Mouse (Mus musculus) midbrain, embryonic 12.5 days (tissue): ENCODE measurements around the gene Mtfr2. TPM values are rescaled to one million over a fixed set of nuclear protein-coding genes. Genes with fewer than 3 reads are reported as not detected.

Experiments used
- ATAC-seq: fragments of 200-750 bp; cut with Nextera tagmentation; 2 replicates; pipeline ENCODE4 v1.8.0; 2017; ENCODE audit warnings: low read depth, moderate TSS enrichment, moderate library complexity; ENCODE audit not compliant: low FRiP score
- H3K27ac ChIP-seq: fragments of 300-500 bp; sonication (generic); replicated peaks from 2 replicates; pipeline ENCODE4 v1.5.1; 2016; ENCODE audit warnings: mild to moderate bottlenecking
- H3K27me3 ChIP-seq: fragments of 300-500 bp; sonication (generic); 2 replicates; pipeline ENCODE4 v1.6.1; 2016; ENCODE audit warnings: mild to moderate bottlenecking
- H3K36me3 ChIP-seq: fragments of 300-500 bp; sonication (generic); 2 replicates; pipeline ENCODE4 v1.6.1; 2016
- H3K4me1 ChIP-seq: fragments of 300-500 bp; sonication (generic); 2 replicates; pipeline ENCODE4 v1.6.1; 2016
- H3K4me2 ChIP-seq: fragments of 300-500 bp; sonication (generic); replicated peaks from 2 replicates; pipeline ENCODE4 v1.6.1; 2016; ENCODE audit warnings: mild to moderate bottlenecking, moderate library complexity
- H3K4me3 ChIP-seq: fragments of 300-500 bp; sonication (generic); 2 replicates; pipeline ENCODE4 v1.5.1; 2016; ENCODE audit warnings: mild to moderate bottlenecking
- H3K9ac ChIP-seq: fragments of 300-500 bp; sonication (generic); replicated peaks from 2 replicates; pipeline ENCODE4 v1.6.1; 2016; ENCODE audit warnings: mild to moderate bottlenecking, moderate library complexity
- H3K9me3 ChIP-seq: fragments of 300-500 bp; sonication (generic); 2 replicates; pipeline ENCODE4 v1.6.1; 2016; ENCODE audit warnings: mild to moderate bottlenecking
- WGBS: fragments of 180-500 bp; shearing (Covaris S2); methylation state at CpG from one replicate; pipeline ENCODE4 v1.1.7; 2016; 5-methylcytosine and 5-hydroxymethylcytosine counted together
- polyA plus RNA-seq: library from polyadenylated mRNA; unstranded; fragments of >200 nt; fragmentation: Nextera tagmentation; extraction: Ambion mirVana; gene quantifications from 2 replicates; pipeline ENCODE4 v1.2.1, GENCODE M21; 2016

Mtfr2 gene
- polyA plus RNA-seq, 1 experiment from 2014 or later, result 1.7 TPM

DNA sequence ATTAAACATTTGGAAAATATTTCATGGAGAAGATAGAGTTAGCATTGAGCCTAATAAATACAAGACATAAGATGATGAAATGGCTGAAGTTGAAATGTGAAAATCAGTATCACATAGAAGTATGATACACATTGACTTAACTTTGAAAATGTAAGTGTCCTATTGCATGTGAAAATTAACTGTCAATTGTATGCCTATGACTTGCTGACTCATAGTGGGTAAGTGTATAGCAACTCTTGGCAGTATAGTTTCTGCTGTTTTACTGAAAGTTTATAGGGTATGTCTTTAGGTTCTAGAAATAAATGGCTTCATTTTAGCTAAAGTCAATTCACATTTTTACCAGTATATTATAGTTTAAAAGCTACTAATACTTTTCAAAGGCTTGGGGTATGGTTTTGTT, 21.3 kb upstream of the Mtfr2 start:
- H3K4me3 ChIP-seq, result no peak overlapping the region
- H3K36me3 ChIP-seq, result peaks cover 64% of the 10 kb centered on the region
- no peaks in the 10 kb centered on the region for H3K4me1 ChIP-seq
- ATAC-seq, result no peak
- no peak overlapping the region for H3K9ac ChIP-seq
- no peaks in the 10 kb centered on the region for H3K27me3 ChIP-seq
- no peak overlapping the region for H3K4me2 ChIP-seq
- no peaks in the 10 kb centered on the region for H3K9me3 ChIP-seq
- H3K27ac ChIP-seq, result no peak overlapping the region

DNA sequence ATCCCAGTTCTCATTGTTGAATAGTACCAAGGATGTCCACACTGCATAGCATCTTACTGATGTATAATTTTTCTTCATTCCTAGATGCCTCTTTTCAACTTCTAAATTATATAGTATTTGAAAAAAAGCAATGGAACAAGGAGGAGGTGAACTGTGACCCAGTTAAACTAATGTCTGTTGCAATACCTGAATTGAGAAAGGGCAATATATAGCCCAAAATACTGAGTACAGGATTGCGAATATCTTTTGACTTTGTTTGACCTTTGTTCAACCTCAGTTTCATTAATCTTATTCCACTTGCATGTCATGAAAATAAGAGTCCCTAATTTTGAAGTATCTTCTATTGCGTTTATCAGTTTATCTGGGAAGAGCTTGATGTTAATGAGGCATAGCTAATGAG, 16.3 kb upstream of the Mtfr2 start:
- H3K9me3 ChIP-seq, result no peaks in the 10 kb centered on the region
- H3K27ac ChIP-seq, result no peak overlapping the region
- H3K36me3 ChIP-seq, result peaks cover 72% of the 10 kb centered on the region
- no peak for ATAC-seq
- no peak overlapping the region for H3K9ac ChIP-seq
- 96% methylated on average over 2 of the region's 2 CpGs for WGBS
- no peak overlapping the region for H3K4me3 ChIP-seq
- no peaks in the 10 kb centered on the region for H3K27me3 ChIP-seq
- no peak overlapping the region for H3K4me2 ChIP-seq
- no peaks in the 10 kb centered on the region for H3K4me1 ChIP-seq

DNA sequence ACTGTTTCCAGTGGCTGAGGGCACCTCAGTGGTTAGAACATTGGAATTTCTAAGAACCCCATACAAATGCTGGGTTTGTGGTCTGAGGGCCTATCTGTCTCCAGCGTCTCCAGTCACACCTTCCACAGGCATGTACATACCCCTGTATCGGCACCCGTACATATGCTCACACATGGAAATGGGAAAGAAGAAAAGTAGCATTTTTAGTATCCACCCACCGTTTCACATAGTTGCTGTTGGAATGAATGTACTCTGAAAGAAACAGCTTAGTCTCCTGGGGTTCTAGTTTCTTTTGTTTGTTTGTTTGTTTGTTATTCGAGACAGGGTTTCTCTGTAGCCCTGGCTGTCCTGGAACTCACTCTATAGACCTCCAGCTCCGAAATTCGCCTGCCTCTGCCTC, 9.7 kb upstream of the Mtfr2 start:
- WGBS, result 91% methylated on average over 7 of the region's 7 CpGs
- no peak overlapping the region for H3K27ac ChIP-seq
- peaks cover 78% of the 10 kb centered on the region for H3K36me3 ChIP-seq
- H3K4me3 ChIP-seq, result no peak overlapping the region
- ATAC-seq, result no peak
- no peak overlapping the region for H3K9ac ChIP-seq
- H3K4me2 ChIP-seq, result no peak overlapping the region
- H3K9me3 ChIP-seq, result no peaks in the 10 kb centered on the region
- no peaks in the 10 kb centered on the region for H3K27me3 ChIP-seq
- no peaks in the 10 kb centered on the region for H3K4me1 ChIP-seq

DNA sequence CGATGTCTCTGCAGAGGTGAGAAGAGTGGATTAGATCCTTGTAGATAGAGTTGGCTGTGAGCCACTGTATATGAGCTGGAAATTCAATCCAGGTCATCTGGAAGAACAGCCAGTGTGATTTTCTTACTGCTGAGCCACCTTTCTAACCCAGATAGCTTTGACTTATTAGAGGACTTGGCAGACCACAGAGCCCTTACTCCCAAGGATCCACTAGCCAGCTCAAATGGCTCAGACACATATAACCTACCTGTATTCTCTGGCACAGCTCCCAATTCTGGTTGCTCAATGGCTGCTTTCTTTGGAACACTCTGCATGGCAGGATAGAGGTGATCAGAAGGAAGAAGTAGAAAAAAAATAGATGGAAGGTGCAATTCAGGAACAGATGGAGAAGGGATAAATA, 1.8 kb upstream of the Mtfr2 start:
- H3K4me3 ChIP-seq, result no peak overlapping the region
- H3K36me3 ChIP-seq, result peaks cover 42% of the 10 kb centered on the region
- WGBS, result 83% methylated on average over 1 of the region's 1 CpGs
- H3K4me1 ChIP-seq, result peaks cover 10% of the 10 kb centered on the region
- H3K27me3 ChIP-seq, result no peaks in the 10 kb centered on the region
- H3K9me3 ChIP-seq, result no peaks in the 10 kb centered on the region
- H3K9ac ChIP-seq, result no peak overlapping the region
- H3K4me2 ChIP-seq, result no peak overlapping the region
- no peak for ATAC-seq
- H3K27ac ChIP-seq, result no peak overlapping the region

DNA sequence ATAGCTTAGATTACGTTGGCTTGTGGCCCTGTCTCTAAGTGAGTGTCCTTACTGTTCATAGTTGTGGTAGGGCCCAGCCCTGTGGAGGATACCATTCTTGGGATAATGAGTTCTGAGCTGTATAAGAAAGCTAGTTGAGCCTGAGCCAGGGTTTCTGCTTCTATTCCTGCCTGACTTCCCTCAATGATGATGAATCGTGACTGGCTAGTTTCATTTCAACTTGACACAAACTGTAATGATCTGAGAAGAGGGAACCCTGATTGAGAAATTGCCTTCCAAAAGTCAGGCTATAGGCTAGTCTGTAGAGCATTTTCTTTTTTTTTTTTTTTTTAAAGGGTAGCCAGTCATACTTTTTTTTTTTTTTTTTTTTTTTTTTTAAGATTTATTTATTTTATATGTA, 1.3 kb downstream of the Mtfr2 start:
- no peaks in the 10 kb centered on the region for H3K9me3 ChIP-seq
- H3K36me3 ChIP-seq, result peaks cover 19% of the 10 kb centered on the region
- no peak for ATAC-seq
- 98% methylated on average over 2 of the region's 2 CpGs for WGBS
- 0 out of 2 replicates have a peak overlapping the region, but pooled peaks have one; percentile 78 for H3K4me2 ChIP-seq
- H3K27ac ChIP-seq, result no peak overlapping the region
- H3K4me3 ChIP-seq, result no peak overlapping the region
- no peaks in the 10 kb centered on the region for H3K27me3 ChIP-seq
- H3K9ac ChIP-seq, result no peak overlapping the region
- peaks cover 10% of the 10 kb centered on the region for H3K4me1 ChIP-seq

DNA sequence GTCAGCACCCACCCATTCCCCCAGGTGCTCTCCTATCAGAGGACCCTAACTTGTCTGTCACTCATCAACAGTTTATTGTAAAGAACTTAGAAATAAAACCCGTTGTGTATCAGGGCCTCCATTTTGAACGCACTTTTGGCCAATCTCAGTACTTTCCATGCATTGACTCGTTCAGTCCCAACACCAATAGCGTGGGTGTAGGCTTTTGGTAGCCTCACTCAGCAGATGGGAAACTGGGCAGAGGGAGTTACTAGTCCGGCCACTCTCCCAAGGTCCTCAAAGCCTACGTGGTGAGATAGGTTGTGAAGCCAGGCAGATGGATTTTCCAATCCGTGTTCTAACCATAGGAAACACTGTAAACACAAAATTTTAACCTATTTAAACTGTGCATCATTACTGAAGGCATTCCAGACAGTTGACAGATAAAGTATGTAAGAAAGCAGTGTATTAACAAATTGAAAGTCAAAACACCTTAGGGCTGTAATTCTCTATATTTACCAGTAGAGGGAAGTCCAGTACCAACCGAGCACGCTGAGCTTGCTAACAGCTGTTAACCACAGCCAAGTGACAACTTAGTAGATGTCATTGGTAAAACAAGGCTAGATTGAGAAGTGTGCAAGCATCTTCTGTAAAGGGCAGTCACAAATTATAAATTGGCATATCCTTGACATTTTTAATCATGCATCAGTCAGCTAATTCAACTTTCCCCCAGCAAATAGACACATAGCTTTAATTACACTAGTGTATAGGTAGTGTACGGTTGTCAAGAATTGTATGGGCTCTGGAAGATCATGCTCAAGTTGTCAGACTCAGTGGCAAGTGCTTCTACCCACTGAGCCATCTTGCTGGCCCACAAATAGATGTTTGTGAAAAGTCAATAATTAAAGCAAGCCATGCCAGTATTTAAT, 14.2 kb downstream of the Mtfr2 start:
- Histone ChIP-seq H3K27ac (no peak overlapping the region), H3K4me1 (no peaks in the 10 kb centered on the region), H3K4me2 (no peak overlapping the region), H3K9ac (no peak overlapping the region), H3K9me3 (no peaks in the 10 kb centered on the region), H3K36me3 (peaks cover 7% of the 10 kb centered on the region; the same call in 1 of the 2 replicates), H3K27me3 (no peaks in the 10 kb centered on the region), H3K4me3 (no peak overlapping the region)
- ATAC-seq, result 0 out of 2 replicates have a peak, but pooled peaks have one; percentile 23
- WGBS, result 60% methylated on average over 10 of the region's 10 CpGs

DNA sequence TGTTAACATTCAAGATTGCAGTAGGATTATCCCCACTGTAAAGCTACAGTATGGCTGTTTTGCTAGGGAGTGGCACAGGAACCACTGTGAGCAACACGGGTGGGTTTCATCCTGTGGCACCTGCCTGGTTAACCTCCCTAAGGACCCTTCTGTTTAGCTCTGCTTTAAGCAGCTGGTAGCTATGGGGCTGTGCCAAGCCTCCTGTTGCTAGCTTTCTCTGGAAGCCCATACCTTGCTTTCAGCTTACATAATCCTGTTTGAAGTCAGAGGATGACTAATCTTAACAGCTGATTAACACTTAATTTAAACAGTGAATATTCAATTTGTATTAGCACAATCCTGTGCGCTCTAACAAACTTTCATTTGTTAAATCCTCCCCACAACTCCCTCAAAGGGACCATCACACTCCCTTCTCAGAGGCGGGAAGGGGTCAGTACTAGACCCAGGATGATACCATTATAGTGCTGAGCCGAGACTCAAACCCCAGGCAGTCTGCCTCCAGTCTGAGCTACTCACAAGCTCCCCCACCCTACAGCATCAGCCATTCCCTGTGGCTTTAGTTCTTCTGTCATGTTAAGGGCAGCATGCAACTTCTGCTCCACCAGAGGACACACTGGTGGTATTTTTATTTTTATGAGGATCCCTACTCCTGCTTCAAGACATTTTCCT, 15.0 kb downstream of the Mtfr2 start:
- Histone ChIP-seq H3K4me1 (no peaks in the 10 kb centered on the region), H3K9ac (no peak overlapping the region)
- ATAC-seq, result no peak

DNA sequence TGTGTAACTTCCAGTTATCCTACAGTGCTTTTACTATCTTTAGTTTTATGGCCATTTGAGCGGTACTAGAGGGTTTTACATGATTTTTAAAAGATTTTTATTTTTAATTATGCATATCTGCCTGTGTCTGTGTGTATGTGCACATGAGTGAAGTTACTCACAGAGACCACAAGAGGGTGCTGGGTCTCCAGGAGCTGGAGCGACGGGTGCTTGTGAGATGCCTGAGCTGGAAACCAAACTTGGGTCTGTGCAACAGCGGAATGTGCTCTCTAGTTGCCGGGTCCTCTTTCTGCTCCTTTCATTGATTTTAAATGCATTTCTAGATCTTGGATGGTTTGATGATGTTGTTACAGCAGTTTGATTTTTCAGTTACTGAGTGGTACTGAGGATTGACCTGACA, 24.5 kb downstream of the Mtfr2 start:
- H3K27me3 ChIP-seq, result no peaks in the 10 kb centered on the region
- H3K4me3 ChIP-seq, result no peak overlapping the region
- ATAC-seq, result no peak
- peaks cover 5% of the 10 kb centered on the region; the same call in 1 of the 2 replicates for H3K9me3 ChIP-seq
- no peak overlapping the region for H3K4me2 ChIP-seq
- WGBS, result 92% methylated on average over 5 of the region's 5 CpGs
- H3K27ac ChIP-seq, result no peak overlapping the region
- no peaks in the 10 kb centered on the region for H3K36me3 ChIP-seq
- no peaks in the 10 kb centered on the region for H3K4me1 ChIP-seq
- H3K9ac ChIP-seq, result no peak overlapping the region

More for the DNA sequence above, 15.0 kb downstream of the Mtfr2 start:
- Histone ChIP-seq H3K4me3 (no peak overlapping the region), H3K27ac (no peak overlapping the region), H3K9me3 (peaks cover 2% of the 10 kb centered on the region; the same call in 1 of the 2 replicates), H3K27me3 (no peaks in the 10 kb centered on the region), H3K36me3 (peaks cover 6% of the 10 kb centered on the region; the same call in 1 of the 2 replicates), H3K4me2 (no peak overlapping the region)
- 83% methylated on average over 4 of the region's 4 CpGs for WGBS

DNA sequence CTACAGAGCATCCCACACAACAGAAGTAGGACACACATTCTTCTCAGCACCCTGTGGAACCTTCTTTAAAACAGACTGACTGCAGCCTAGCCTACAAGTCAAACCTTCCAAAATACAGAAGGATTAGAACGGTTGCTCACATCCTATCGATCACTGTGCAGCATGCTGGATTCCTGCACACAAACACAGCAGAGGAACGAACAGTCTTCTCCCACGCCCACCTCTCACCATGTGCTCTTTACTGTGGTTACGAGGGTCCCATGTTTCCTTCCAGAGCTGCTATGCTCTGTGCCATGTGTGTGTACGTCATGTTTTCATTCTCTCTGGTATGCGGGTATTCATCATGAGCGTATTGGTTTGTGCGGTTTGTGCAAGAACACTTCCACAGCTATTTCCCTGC, 30.1 kb downstream of the Mtfr2 start:
- Histone ChIP-seq H3K4me3 (no peak overlapping the region), H3K4me1 (peaks cover 2% of the 10 kb centered on the region; the same call in 1 of the 2 replicates), H3K9ac (no peak overlapping the region), H3K27me3 (no peaks in the 10 kb centered on the region), H3K36me3 (no peaks in the 10 kb centered on the region), H3K27ac (no peak overlapping the region), H3K4me2 (no peak overlapping the region), H3K9me3 (no peaks in the 10 kb centered on the region)
- 89% methylated on average over 9 of the region's 9 CpGs for WGBS
- ATAC-seq, result no peak

DNA sequence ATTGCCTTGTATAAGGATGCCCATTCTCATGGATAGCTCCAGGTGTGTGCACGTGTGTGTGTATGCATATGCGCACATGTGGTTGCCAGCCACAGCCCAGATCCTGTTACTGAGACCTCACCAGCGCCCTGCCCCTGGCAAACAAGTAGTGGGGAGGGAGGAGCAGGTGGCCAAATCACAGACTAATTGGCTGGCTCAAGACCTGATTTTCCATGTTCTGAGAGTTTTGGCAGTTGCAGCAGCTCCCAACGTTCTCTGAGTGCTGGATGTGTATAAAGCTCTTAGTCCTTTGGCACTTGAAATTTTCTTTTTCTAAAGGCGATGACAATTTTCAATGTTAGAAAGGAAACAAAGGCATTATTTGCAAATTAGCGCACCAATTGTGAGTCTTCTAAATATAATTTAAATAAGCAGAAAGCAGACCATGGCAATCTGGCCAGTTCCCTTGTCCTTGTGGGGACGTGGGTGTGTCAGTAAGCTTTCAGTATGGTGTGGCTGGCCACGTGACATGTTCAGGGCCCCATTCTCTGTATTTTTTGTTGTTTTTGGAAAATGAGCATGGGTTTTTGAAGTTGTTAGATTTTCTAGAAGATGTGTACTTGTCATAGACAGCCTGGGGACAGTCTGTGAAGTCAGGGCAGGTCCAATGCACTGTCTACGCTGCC, 31.6 kb downstream of the Mtfr2 start:
- Histone ChIP-seq H3K4me2 (no peak overlapping the region), H3K4me3 (no peak overlapping the region), H3K9ac (no peak overlapping the region), H3K36me3 (no peaks in the 10 kb centered on the region), H3K27me3 (no peaks in the 10 kb centered on the region), H3K9me3 (no peaks in the 10 kb centered on the region), H3K27ac (no peak overlapping the region), H3K4me1 (peaks cover 7% of the 10 kb centered on the region; the same call in 1 of the 2 replicates)
- WGBS, result 85% methylated on average over 9 of the region's 9 CpGs
- ATAC-seq, result no peak

DNA sequence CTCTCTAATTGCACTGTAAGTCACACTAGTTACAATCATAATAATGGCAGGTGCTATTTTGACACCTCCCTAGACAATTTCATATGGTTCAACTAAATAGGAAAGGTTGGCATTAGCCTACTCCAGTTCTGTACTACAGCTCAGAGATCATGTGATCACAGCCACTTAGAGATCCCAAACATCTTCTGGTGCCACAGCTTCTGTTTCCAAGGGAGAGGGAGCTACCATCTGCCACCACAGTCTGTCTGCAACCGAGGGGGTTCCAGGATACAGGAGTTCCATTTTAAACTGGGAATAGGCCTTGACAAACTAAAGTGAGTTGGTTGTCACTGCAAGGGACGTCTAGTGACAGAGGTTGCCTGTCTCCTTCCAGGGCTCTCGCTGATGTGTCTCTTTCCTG, 33.2 kb downstream of the Mtfr2 start:
- Histone ChIP-seq H3K27ac (no peak overlapping the region), H3K4me3 (no peak overlapping the region), H3K9me3 (no peaks in the 10 kb centered on the region), H3K4me2 (no peak overlapping the region), H3K27me3 (no peaks in the 10 kb centered on the region), H3K36me3 (no peaks in the 10 kb centered on the region), H3K9ac (no peak overlapping the region), H3K4me1 (peaks cover 7% of the 10 kb centered on the region; the same call in 1 of the 2 replicates)
- no peak for ATAC-seq
- WGBS, result 83% methylated on average over 3 of the region's 3 CpGs

DNA sequence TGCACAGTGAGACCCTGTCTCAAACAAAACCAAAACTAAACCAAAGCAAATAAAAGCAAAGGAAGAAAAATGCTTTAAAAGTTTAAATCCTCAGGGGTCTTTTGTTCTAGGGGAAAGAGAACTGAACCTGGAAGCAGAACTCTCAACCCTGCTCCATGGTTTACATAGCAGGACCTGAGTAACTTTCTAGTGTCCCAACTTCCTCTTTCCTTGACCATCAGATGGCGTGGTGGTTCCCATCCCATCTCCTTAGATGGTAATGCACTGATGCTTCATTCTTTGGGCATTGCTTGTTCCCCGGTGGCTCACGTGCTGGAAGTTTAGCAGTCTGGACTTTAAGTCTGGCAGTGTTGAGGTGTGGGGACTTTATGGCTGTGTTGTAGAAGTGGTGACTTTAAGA, 33.8 kb downstream of the Mtfr2 start:
- ATAC-seq, result no peak
- Histone ChIP-seq H3K27ac (no peak overlapping the region), H3K27me3 (no peaks in the 10 kb centered on the region), H3K4me3 (no peak overlapping the region), H3K4me1 (peaks cover 7% of the 10 kb centered on the region; the same call in 1 of the 2 replicates), H3K4me2 (no peak overlapping the region), H3K9ac (no peak overlapping the region), H3K36me3 (no peaks in the 10 kb centered on the region), H3K9me3 (no peaks in the 10 kb centered on the region)
- WGBS, result 86% methylated on average over 3 of the region's 3 CpGs
